Mouse (Mus musculus) lung, adult 2 months (tissue): ENCODE measurements around the gene Fam19a4.

ENCODE experiments used
- CTCF ChIP-seq: fragments of 200-500 bp; IDR thresholded peaks from 2 replicates; pipeline ENCODE4 v1.5.1; 2011; ENCODE audit warnings: mild to moderate bottlenecking, low read length, control low read depth; ENCODE audit not compliant: insufficient read depth
- POLR2A ChIP-seq: fragments of 200-500 bp; IDR thresholded peaks from 2 replicates; pipeline ENCODE4 v1.6.1; 2011; ENCODE audit warnings: low read depth, mild to moderate bottlenecking, control low read depth, low read length, borderline replicate concordance; ENCODE audit errors: extremely low read depth

GRCm38 (mm10) chr6:96909061-96909480, 151.1 kb downstream of the Fam19a4 start:
- TF ChIP-seq CTCF, result no peak
- no peak for TF ChIP-seq POLR2A
